Mouse (Mus musculus): Measurements from ENCODE around the gene Foxp1.

GRCm38 (mm10) chr6:99189967-99190366 lies 332.6 kb downstream of the Foxp1 start:
- TF ChIP-seq E2F4 (IDR thresholded peaks at IDR 0.05; ENCODE audit: insufficient read depth) (no peak), MYOD1 (IDR thresholded peaks at IDR 0.05; ENCODE audit: control insufficient read depth in 1 of 3, insufficient read length in 2 of 3, low read depth in 2 of 3) (no peak), REST (IDR thresholded peaks at IDR 0.05; ENCODE audit: insufficient read depth, insufficient read length) (no peak), POLR2A (IDR thresholded peaks at IDR 0.05; ENCODE audit: insufficient read length, low read depth) (no peak)
